11 mouse cellular contexts compared by ENCODE assay signal in genomic region chr4:134928464-134928836, GRCm38 (mm10).
"Had no signal": no experiment of that assay in that cellular context is flagged by ENCODE, and none has a peak within 500 bp of the region (broad histone marks: within the 10 kb centered on the region; RNA-seq: fewer than 3 reads in every experiment).

No protein-coding gene starts in this region.

- H3K9ac ChIP-seq: kidney, embryonic 15.5 days; limb, embryonic 15.5 days; midbrain, embryonic 13.5 days; neural tube, embryonic 12.5 days had no signal

- H3K27ac ChIP-seq: kidney, embryonic 15.5 days; midbrain, embryonic 13.5 days; neural tube, embryonic 12.5 days had no signal

- H3K27me3 ChIP-seq: kidney, embryonic 15.5 days; limb, embryonic 15.5 days; midbrain, embryonic 13.5 days; neural tube, embryonic 12.5 days had no signal

- DNase-seq: kidney, postnatal 14 days; layer of hippocampus, postnatal 36 days; lung, adult 2 months; lung, postnatal 36 days; right cerebral cortex, postnatal 14 days; thymus, postnatal 4 days had no signal

- H3K4me3 ChIP-seq: kidney, embryonic 15.5 days; limb, embryonic 15.5 days; midbrain, embryonic 13.5 days; neural tube, embryonic 12.5 days had no signal

- ATAC-seq: lung, postnatal 0 days; midbrain, embryonic 13.5 days had no signal

- H3K4me2 ChIP-seq: kidney, embryonic 15.5 days; limb, embryonic 15.5 days; midbrain, embryonic 13.5 days; neural tube, embryonic 12.5 days had no signal

- H3K9me3 ChIP-seq: kidney, embryonic 15.5 days; limb, embryonic 15.5 days; midbrain, embryonic 13.5 days; neural tube, embryonic 12.5 days had no signal
